Mouse (Mus musculus) left cerebral cortex, adult 9 months (tissue): ENCODE data around the gene Stx6.
"Not testable (repeated sequence)": the region's sequence is repeated elsewhere in the genome, so short reads cannot be mapped to it uniquely, and the experiment has no call there.

Source experiments
- DNase-seq, 2 experiments: peaks; one replicate each; pipeline ENCODE4 v3.0.0; 2022; ENCODE audit warnings: low spot score in 2 of 2

The Stx6 gene

DNA sequence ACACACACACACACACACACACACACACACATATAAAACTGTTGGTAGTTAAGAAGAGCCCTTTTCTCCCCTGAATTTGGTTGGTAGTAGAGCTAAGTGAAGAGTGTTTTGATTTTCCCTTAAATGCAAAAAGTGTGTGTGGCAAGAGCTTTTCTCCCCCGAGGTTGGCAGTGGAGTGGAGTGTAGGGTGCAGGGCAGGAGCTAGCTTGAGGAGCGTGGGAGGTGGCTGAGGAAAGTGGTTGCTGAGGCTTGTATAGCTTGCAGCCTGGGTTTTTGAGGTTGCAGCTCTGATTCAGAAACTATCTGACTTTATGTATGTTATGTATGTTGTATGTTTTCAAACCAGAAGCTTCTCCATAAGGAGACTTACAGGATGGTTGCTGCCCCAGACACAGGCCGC is 8.9 kb downstream of the Stx6 start:
- DNase-seq: peak in 1 of 2 experiments; percentile 43

DNA sequence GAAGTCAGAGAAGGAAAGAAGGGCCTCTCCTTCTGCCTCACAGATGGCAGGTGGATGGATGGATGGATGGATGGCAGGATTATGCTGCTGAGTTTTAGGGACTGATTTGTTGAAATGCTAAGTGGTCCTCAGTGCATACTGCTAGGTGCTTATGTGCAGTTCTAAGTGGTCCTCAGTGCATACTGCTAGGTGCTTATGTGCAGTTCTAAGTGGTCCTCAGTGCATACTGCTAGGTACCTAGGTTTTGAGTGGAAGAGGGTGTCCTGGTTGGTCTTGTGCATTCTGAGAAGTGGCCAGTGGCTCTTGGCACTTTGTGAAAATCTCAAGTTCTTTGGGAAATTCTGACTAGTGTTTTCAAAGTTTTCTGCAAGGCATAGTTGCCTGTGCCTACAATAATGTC is 11.4 kb downstream of the Stx6 start:
- DNase-seq: no peak

DNA sequence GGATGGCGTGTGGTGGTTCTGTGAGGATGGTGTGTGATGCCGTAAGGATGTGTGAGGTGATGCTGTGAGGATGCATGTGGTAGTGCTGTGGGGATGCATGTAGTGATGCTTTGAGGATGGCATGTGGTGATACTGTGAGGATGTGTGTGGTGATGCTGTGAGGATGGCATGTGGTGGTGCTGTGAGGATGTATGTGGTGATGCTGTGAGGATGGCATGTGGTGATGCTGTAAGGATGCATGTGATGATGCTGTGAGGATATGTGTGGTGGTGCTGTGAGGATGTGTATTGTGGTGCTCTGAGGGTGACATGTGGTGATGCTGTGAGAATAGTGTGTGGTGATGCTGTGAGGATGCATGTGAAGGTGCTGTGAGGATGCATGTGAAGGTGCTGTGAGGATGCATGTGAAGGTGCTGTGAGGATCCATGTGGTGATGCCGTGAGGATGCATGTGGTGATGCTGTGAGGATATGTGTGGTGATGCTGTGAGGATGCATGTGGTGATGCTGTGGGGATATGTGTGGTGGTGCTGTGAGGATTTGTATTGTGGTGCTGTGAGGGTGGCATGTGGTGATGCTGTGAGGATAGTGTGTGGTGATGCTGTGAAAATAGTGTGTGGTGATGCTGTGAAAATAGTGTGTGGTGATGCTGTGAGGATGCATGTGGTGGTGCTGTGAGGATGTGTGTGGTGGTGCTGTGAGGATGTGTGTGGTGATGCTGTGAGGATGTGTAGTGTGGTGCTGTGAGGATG is 14.6 kb downstream of the Stx6 start:
- DNase-seq: no peak

DNA sequence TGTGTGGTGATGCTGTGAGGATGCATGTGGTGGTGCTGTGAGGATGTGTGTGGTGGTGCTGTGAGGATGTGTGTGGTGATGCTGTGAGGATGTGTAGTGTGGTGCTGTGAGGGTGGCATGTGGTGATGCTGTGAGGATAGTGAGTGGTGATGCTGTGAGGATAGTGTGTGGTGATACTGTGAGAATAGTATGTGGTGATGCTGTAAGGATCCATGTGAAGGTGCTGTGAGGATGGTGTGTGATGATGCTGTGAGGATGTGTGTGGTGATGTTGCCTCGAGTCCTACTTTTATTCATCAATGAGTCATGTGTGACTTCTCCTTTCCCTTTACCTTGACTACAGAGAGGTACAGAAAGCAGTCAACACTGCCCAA is 15.1 kb downstream of the Stx6 start:
- not testable (repeated sequence) for DNase-seq

DNA sequence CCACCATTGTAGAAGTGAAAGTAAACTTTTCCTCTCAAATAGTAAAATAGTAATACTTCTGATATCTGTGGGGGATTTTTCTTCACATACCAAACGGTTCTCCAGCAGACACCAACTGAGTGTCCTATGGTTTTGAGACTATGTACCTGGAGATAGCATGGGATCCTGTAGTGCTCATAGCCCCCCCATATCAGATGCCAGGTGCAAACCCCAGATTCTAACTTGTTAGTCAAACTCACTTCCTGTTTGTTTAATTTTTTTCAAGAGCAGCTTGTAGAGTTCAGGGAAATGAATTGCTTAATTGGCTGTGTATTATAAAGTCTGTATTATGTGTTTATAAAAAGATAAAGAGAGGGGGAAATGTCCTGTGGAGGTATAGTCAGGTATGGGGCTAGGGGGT is 15.9 kb downstream of the Stx6 start:
- DNase-seq: no peak

DNA sequence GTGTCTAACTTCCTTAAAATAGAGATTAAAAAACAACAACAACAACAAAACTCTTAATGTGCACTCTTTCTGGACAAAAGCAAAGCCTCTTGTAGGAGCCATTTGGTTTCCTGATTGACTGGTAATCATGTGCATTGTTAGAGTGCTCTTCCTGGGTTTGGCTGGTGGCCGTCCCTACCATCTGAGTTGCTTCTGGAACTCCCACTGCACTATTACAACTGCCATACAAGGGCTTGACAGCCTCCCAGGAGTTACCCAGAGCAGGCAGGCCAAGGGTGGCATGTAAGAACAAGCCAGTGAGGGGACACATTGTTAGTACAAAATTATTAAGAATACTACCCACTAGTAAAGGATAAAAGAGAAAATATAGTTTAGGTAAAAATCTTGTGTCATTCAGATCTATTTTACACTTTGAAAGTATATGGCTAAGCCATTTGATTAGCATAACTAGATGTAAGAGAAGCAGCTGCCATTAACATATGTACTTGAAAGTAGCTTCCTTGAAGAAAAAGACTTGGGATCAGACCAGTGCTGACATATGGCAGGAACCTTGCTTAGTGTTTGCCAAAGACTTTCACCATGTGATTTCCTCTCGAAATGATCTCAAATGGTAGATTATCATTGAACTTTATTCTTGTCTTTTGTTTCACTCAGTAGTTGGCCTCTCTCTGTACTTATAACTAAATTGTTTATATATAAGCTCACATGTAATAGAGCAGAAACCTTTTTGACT is 19.8 kb downstream of the Stx6 start:
- no peak for DNase-seq

DNA sequence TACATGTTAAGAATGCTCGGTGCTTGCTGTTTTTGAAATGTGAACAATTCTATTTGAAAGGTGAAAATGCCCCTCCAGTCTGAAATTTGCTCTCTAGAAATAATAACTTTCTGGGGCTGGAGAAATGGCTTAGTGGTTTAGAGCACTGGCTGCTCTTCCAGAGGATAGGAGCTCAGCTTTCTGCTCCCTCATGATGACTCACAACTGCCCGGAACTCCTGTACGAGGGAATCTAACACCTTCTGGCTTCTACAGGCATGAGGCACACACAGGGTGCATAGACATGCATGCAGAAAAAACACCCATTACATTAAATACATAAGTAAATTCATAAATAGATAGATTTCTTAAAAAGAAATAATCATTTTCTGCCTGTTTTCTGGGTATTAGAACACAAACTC is 25.7 kb downstream of the Stx6 start:
- DNase-seq: no peak

DNA sequence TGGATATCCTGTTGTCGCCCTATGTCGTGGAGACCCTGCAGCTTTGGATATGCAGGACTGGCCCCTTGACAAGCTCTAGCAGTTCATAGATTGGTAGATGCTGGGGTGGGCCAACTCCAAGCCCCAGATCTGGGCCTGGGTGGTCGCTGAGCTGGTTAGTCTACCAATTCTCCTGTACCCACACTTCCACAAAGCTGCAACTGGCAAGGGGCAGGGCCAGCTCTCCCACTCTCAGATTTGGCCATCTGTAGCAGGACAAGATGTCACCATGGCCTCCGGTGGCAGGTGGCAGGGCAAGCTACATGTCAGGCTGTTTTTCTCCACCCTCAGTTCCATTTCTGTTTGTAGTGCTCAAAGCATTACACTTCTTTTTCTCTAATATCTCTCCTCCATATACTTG is 30.1 kb downstream of the Stx6 start:
- DNase-seq: no peak

DNA sequence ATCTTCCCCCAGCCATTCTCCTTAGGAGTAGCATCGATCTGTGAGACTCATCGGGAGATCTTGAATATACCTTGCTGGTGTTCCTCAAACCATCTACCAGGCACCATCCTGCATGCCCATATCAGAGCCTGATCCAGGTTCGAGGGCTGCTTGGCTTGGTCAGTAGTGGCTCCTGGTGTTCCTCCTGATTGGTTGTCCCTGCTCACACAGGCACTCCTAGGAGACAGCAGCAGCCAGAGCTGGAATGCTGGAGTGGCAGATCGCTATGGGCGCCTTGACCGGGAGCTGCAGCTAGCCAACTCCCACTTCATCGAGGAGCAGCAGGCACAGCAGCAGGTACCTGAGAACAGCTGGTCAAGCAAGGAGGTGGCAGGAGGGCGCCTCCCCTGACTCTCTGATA is 32.7 kb downstream of the Stx6 start:
- DNase-seq: no peak

DNA sequence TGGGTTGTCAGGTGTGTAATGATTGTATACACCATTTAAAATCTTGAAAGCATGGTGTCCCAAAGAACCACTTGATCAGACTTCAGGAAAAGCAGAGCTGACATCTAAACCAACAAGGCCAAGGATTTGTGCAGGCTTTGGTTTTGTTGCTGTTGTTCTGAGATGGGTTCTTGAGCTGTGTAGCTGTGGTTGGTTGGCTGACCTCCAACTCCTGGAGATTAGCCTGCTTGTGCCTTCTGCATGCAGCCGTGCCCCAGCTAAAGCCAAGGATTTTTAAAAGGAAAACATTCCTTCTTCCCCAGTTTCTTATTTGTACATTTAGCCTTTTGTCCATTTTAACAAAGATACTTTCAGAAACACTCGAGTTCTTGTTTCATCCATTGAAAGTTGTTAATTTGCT is 33.2 kb downstream of the Stx6 start:
- DNase-seq: no peak

DNA sequence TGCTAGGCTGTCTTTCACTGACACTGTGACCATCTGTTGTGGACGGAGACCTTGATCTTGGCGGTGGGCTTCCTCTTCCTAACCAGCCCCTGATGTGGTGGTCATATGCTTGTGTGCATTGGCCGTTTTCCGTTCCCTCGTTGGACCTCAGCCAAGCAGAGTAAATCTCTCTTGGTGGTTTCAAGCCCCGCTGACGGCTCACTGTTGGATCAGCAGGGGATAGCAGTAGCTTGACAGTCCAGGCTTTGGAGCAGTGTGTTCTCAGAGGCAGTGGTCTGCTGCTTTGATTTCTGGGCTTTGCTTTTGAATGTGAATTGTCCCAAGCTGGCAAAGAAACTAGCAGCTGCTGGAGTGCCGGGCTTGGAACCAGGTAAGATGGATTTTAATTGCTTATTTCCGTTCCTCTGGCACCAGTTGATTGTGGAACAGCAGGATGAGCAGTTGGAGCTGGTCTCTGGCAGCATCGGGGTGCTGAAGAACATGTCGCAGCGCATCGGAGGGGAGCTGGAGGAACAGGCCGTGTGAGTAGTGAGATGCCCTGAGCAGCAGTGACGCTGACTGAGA is 34.4 kb downstream of the Stx6 start:
- peak in 1 of 2 experiments; percentile 15 for DNase-seq

DNA sequence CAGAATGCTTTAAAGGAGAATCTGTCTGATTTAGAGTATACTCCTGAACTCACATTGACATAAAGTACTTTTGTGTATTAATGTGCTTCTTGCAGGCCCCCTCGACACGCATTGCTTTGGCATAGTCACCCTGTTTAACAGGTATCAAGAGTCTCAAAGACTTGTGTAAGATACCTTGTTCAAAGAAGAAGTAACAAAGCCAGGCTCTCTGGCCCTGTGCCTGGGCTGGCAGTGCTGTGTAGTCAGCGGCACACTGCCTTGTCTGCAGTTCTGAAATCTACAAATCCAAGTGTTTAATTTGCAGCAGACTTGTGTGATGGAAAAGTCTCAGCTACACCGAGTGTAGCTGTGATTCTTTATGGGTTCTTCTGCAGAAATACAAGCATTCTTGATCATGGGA is 38.2 kb downstream of the Stx6 start:
- DNase-seq: no peak

DNA sequence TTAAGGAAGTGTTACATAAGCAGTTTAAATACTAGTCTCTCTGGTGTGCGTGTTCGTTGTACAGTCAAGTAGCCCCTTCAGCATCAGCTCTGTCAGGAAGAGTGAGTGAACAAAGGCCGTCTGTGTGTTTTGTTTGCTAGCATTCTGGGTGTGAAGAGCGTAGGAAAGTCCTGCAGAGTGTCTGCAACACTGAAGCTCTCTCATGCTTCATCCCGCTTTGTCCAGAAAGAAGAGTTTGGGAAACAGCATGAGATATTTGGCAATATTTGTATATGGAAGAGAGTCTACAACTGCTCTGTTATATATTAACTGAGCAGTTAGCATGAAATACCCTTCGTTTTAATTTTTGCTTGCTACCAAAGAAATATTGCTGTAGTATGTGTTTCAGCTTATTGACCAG is 41.0 kb downstream of the Stx6 start:
- DNase-seq: no peak

DNA sequence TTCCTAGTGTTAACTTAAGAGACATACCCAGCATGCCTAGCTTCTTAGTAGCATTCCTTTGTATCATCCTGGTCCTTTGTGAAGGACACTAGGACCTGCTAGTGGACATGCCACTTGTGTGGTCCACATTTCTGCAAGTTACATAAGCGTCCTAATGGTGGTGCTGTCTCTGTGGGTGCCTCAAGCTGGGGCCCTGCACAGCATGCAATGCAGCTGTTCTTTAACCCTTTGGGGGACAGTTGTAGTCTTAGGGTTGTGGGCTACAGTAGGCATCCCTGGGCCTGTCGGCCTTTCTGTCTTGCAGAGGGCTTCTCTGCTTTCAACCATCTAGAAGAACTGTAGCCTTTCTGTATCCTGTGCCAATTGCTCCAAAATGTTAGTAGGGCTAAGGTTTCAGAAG is 42.5 kb downstream of the Stx6 start:
- no peak for DNase-seq

DNA sequence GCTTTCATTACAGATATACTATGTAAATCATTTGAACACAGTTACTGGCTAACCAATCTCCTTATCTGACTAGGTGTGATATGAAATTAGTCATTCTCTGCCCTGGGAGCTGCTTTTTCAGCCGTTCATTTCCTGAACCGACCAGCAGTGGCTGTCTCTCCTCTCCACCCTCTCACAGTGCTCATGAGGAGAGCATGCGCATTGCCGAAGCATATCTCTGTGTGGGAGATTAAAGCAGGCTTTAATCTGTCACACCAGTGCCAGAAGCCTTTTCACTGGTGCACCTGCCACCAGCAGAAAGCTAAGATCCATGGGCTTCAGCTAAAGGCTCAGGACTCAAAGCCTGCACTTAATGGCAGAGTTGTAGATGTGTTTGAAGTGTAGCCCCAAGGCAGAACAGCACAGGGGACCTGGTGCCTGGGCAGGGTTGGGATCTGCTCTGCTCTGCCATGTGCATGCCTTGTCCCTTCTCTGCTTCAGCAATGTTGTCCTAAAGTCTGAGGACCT is 42.9 kb downstream of the Stx6 start:
- DNase-seq: no peak

DNA sequence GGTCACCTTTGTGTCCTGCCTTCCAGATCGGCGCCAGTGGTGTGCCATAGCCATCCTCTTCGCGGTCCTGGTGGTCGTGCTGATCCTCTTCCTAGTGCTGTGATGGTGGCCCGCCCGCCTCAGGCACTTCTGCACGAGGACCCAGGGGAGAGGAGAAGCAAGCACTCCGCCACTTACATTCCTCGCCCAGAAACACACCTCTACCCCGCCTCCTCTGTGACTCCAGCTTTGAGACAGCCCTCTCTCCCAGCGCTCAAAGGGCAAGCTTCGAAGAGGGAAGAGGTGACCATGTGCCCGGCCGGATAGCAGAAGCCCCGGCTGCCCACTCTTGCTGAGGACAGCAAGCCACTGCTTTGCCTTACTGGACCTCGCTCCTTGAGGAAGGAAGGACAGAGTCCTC is 43.4 kb downstream of the Stx6 start:
- DNase-seq: no peak

DNA sequence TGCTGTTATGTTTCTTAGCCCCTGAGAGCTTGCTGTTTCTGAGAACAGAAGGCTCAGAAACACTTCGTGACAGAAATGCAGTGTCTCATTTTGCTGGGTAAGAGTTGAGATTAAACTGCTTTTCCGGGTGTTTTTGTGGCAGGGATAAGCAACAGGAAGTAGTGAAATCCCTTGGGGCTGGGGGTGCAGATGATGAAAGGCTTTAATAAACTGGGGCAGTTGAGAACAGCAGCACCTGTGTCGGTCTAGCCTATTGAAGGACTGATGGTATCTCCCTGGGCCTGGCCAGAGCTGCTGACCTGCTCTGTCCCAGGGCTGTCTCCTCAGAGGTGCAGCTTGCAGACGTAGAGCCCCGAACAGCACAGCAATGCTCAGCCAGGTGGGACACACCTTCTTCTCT is 44.0 kb downstream of the Stx6 start:
- no peak for DNase-seq

DNA sequence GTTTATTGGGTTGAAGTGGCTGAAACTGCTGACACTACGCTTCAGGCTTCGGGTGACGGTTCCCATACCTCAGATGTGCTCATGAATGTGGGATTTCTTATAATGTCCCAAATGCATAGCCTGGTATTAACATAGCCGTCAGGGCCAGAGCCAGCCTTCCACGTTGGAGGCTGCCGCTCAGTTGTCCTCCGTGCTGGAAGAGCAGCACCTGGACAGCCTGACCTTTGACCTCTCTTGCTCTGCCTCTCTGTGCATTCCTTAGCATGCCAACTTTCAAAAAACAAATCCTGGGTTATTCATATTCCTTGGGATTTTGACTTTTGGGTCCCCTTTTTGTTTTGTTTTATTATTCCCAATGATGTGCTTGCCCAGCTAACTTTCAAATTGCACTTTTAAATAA is 44.6 kb downstream of the Stx6 start:
- DNase-seq: no peak

DNA sequence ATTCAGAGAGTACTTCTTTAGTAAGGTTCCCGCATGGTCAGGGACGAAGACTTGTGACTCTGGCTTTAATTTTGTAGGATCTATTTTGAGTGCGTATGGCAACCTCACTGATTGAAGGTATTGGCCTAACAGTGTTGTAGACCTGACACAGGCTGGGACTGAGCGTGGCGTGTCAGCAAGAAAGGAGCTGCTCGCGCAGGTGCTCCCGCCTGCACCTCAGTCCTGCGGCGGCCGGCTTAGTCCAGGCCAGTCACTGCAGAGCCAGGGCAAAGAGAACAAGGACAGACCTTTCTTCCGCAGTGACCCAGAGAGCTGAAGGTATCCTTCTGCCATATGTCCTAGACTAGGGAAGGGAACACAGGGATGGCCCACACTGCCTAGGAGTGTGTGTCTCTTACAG is 45.4 kb downstream of the Stx6 start:
- no peak for DNase-seq

DNA sequence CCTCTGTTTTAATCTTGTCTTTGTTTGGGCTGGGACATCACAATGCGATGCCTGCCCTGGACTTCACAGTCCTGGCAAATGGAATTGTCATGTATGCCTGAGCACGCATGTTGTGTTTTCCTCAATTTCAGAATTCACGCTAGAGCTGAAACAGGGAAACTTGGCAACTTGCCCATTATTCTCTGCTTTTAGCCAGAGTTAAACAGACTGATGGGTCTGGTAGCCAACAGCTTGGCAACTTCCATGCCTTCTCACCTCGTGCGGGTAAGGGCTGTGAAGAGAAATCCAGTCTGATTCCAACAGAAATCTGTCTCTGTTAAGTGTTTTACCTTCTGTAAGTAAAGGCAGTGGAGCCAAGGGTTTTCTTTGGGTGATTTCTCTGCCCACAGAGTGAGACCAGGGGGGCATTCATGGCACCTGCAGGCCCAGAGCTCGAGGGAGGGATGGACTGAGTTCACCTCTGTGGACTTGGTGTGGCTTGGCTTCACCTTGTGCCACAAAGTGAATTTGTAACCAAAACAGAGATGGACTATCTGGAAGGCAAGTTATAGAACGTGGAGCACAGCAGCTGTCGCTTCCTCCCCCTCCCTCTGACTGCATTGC is 46.1 kb downstream of the Stx6 start:
- no peak for DNase-seq

DNA sequence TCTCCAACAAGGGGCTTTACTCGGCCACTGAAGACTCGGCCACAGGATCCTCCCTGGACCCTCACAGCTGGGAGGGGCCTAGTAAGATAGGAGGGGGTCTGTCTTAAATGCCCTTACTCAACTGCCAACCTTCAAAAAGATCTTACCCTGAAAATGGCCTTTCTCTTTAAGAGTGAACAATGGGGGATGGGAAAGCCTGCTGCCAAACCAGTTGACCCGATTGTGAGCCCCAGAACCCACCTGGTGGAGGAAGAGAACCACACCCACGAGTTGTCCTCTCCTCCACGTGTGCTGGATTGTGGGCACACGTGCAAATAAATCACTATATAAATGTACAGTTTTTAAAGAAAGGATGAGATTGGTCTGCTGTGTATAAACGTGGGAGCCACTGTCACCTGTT is 46.8 kb downstream of the Stx6 start:
- no peak for DNase-seq

DNA sequence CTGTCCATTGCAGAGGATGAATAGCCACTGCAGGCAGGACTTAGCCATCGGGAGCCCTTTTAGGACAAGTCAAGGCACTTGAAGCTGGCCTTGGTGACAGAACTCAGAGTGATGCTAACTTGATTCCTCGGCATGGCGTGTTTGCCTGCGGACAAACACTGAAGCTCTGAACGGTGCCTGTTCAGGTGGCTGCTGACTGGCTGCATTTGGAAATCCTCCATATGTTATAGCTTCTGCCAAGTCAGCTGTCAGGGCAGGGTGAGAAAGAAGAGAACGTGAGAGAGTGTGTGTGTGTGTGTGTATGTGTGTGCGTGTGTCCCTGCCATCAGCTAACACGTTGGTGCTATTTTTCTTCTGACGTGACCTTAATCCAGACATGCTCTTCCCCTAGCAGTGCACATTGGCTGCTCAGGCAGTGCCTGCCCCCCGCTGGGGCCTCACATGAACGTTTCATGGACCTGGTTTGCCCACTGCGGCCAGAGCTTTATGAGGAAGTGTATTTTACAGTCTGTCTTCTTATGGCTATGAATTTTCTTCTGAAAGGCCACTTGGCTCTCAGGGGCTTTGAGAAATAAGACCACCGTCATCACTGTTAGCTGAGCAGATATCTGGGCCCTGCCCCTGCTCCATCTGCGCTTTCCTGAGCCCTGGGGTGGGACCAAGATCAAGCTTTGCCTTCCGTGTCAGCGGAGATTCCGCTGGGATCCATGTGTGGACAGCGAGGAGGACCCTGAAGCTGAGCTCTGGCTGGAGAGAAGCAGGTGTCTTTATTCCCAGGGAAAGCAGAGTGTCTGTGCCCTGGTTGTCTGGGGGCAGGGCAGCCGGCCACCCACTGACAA is 47.5 kb downstream of the Stx6 start:
- DNase-seq: no peak
